Mouse (Mus musculus): Measurements from ENCODE around the gene Muc15. TPM values are rescaled to one million over a fixed set of nuclear protein-coding genes. Genes with fewer than 3 reads are reported as not detected.

Muc15 gene
- total RNA-seq (2021) = under 1 TPM in 1 of 2 experiments, not detected in 1; 0.18 TPM

DNA sequence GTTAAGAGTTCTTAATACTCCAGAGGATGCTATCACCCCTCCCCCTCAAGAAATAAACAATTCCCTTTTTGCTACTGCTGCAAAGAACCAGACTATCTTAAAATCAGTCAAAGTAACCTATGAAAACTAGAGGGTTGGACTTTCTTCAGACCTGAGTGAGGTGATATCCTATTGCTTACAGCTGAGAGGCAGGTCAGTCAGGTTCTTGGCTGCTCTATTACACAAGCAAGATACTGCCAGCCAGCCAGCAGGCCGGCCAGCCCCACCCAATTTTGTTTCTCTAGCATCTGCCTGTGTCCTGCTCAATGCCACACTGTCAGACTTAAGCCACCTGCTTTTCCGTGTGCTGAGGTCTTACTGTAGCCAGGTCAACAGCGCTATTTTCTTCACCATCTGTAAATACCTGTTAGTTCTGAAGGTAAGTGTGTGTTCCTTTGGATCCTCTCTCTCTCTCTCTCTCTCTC, at the start of gene Muc15:
Gene Muc15, plus strand, starts transcription at position 51 of the 464 bp plus-strand sequence.
- intact Hi-C loops (cut with DNase I) = no loop called here

DNA sequence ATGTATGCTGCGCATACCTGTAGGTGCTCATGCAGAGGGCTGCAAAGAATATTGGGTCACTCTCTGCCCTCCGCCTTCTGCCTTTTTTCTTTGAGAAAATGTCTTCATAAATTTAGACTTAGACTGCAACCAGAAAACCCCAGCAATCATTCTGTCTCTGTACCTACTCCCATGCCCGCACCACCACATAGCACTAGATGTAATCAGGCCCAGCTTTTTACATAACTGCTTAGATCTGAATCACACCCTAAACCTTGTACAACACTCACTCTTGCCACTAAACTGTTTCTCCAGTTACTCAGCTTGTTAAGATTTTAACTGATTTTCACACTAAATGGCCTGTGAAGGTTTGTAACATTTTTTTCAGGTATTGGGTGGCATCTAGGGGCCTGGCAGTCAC, 11.7 kb upstream of the Muc15 start:
- intact Hi-C loops (cut with DNase I) = no loop called here
- no peak for DNase-seq

More for the DNA sequence above, at the start of gene Muc15:
- DNase-seq = no peak

GRCm38 (mm10) chr2:110710055-110710720, 11.0 kb upstream of the Muc15 start:
- intact Hi-C loops (cut with DNase I) = no loop called here
- DNase-seq = no peak

DNA sequence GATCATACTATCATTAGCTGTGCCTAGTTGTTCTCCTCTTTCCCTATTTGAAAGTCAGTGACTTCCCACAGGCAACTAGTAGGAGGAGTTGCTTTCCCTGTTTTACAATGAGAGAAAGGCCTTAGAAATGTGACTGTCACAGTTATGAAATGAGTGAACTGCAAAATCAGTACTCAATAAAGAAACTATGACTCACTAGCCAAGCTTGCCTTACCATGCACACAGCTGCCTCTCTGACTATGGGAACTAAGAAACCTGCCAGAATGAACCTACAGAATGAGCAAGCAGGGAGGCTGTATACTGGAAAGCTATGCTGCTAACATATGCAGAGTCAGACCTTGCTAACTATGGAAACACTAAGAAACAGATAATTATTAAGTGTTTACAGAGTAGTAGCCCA, 2.1 kb upstream of the Muc15 start:
- no peak for DNase-seq

GRCm38 (mm10) chr2:110722208-110722607, 1.1 kb downstream of the Muc15 start:
- intact Hi-C loops (cut with DNase I) = no loop called here
- no peak for DNase-seq

More for the DNA sequence above, 2.1 kb upstream of the Muc15 start:
- intact Hi-C loops (cut with DNase I) = no loop called here

DNA sequence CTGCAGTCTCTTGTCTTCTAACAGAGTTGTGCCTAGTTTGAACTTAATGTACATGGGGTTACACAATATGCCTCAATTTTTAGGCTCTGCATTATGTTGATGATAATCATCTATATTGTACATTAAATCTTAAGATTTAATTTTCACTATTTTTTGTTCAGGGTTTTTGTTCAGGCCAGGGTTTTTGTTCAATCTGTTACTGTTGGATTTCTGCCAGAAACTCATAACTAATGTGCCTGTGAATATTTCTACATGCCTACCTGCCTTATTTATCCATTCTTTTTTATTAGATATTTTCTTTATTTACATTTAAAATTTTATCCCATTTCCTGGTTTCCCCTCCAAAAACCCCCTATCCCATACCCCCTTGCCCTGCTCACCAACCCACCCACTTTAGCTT, 5.0 kb downstream of the Muc15 start:
- intact Hi-C loops (cut with DNase I) = no loop called here

DNA sequence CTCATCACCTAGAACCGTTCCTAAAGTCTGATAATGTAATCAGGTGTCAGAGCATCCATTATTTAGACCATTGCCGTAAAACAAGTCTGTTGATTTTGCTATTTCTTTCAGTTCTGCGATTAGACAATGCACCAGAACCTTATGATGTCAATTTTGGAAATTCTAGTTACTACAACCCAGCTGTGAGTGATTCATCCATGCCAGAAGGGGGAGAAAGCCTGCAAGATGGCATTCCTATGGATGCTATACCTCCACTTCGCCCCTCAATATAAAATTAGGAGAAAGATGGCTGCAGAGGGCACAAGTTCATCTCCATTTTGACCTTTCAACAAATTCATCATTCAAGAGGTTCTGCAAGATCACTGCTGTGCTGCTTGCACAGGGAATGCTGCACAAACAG, 16.1 kb downstream of the Muc15 start:
- intact Hi-C loops (cut with DNase I) = no loop called here
- no peak for DNase-seq

More for the DNA sequence above, 5.0 kb downstream of the Muc15 start:
- DNase-seq = no peak

DNA sequence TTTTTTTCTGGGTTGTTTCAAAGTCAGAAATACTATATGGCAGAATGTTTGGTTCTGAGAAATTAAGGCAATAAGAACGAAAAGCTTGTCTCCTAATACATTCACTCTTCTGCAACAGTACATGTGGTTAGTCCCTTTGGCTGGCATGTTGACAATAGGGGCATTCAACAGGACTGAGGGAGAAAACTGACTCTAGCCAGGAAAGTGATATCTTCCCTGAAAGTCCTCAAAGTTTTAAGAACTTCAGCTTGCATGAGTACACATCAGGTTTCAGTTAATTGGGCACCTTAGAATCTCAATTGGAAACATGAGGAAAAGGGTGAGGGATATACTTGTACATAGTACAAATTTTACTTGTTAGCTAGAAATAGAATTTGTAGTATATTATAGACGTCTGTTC, 16.8 kb downstream of the Muc15 start:
- no peak for DNase-seq
- intact Hi-C loops (cut with DNase I) = no loop called here

DNA sequence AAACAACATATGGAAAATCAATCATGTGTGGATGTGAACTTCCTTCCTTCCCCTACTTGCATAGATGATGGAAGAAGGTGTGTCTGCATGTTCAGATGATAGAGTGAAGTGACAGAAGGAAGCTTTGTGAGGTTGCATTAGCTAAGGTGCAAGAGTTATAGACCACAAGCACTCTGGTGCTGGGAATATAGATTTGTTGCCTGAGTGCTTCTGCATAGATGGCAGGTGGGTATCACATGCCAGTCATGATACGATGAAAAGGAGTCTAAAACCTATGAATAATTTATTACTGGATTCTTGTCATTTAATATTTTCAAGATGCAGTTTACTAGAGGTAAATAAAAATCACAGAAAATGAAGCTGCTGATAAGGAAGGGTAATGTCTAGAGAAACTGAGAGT, 18.6 kb downstream of the Muc15 start:
- intact Hi-C loops (cut with DNase I) = no loop called here
- DNase-seq = no peak

DNA sequence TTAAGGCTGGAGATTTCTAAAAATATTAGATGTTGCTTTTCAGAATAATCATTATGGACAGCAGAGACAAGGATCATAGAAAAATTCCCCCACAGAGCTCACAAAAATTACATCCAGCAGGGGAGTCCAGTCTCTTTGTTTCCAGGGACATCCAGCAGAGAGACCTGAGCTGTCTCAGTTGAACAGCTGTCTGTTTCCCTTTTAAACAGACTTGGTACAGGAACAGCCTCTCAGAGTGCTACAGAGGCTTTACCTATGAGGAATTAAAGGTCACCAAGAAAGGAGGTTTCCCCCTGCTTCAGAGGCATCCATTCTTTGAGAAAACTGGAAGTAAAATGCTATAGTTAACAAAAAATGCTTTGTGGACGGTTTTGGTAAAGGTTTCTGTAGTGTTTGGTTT, 19.4 kb downstream of the Muc15 start:
- no peak for DNase-seq
- intact Hi-C loops (cut with DNase I) = no loop called here

GRCm38 (mm10) chr2:110757556-110757955, 36.4 kb downstream of the Muc15 start:
- intact Hi-C loops (cut with DNase I) = no loop called here
- DNase-seq = no peak

- intact Hi-C loops (cut with DNase I) = no loop called here
- no peak for DNase-seq
Measured at GRCm38 (mm10) chr2:110759434-110759833, 38.3 kb downstream of the Muc15 start.

GRCm38 (mm10) chr2:110787396-110787795, 66.3 kb downstream of the Muc15 start:
- intact Hi-C loops (cut with DNase I) = no loop called here
- no peak for DNase-seq

Other genes starting within 250 kb of the Muc15 start
- gene Slc5a12, start 124.0 kb upstream of the Muc15 start, total RNA-seq (2021) = not detected
- 1 to 10 TPM; 6.4 to 7.0 TPM for gene Ano3, start 229.6 kb downstream of the Muc15 start, total RNA-seq (2021)